Mouse (Mus musculus) gastrocnemius, adult 2 months (tissue): ENCODE data around the gene Sbno2. TPM values are rescaled to one million over a fixed set of nuclear protein-coding genes. Genes with fewer than 3 reads are reported as not detected.
A peak's percentile ranks its signal among the peaks of the same experiment; 100 is the strongest.

ENCODE experiments used
- DNase-seq: peaks from one replicate; pipeline ENCODE4 v3.0.0; 2022
- H3K27ac ChIP-seq: fragments of 200-600 bp; 2 replicates; pipeline ENCODE4 v1.8.1; 2022; ENCODE audit warnings: mild to moderate bottlenecking
- H3K4me3 ChIP-seq: fragments of 200-600 bp; 2 replicates; pipeline ENCODE4 v1.8.1; 2022; ENCODE audit warnings: mild to moderate bottlenecking, moderate library complexity
- CTCF ChIP-seq: fragments of 200-600 bp; IDR thresholded peaks from 2 replicates; pipeline ENCODE4 v1.8.1; 2022; ENCODE audit warnings: antibody characterized with exemption, mild to moderate bottlenecking, moderate library complexity
- intact Hi-C: fragments of 180-260 bp; cut with DNase I; formaldehyde crosslinking; loops from one replicate; pipeline ENCODE4 v1.15.1; 2025
- total RNA-seq, 2 experiments: library from RNA; stranded (reverse); gene quantifications; 2 replicates each; pipeline ENCODE4 v1.2.3; 2021

The Sbno2 gene
- total RNA-seq, 2 experiments from 2014 or later = 6.2 to 7.1 TPM

- no peak for TF ChIP-seq CTCF
- peak overlapping the region; percentile 98; the same call in 1 of the 2 replicates for H3K27ac ChIP-seq
- H3K4me3 ChIP-seq = no peak overlapping the region
- intact Hi-C loops = loop anchor here (2.0 kb wide), 2 partner anchors 21 to 153 kb away; no protein-coding TSS in a partner anchor
- DNase-seq = no peak
Measured at GRCm38 (mm10) chr10:80139975-80140665, 34.7 kb upstream of the Sbno2 start.

GRCm38 (mm10) chr10:80139439-80139775 is 34.0 kb upstream of the Sbno2 start:
- intact Hi-C loops = loop anchor here (2.0 kb wide), 1 partner anchor 21 kb away; no protein-coding TSS in a partner anchor
- no peak for TF ChIP-seq CTCF
- H3K27ac ChIP-seq = peak overlapping the region; percentile 68
- H3K4me3 ChIP-seq = peak overlapping the region; percentile 75
- no peak for DNase-seq

DNA sequence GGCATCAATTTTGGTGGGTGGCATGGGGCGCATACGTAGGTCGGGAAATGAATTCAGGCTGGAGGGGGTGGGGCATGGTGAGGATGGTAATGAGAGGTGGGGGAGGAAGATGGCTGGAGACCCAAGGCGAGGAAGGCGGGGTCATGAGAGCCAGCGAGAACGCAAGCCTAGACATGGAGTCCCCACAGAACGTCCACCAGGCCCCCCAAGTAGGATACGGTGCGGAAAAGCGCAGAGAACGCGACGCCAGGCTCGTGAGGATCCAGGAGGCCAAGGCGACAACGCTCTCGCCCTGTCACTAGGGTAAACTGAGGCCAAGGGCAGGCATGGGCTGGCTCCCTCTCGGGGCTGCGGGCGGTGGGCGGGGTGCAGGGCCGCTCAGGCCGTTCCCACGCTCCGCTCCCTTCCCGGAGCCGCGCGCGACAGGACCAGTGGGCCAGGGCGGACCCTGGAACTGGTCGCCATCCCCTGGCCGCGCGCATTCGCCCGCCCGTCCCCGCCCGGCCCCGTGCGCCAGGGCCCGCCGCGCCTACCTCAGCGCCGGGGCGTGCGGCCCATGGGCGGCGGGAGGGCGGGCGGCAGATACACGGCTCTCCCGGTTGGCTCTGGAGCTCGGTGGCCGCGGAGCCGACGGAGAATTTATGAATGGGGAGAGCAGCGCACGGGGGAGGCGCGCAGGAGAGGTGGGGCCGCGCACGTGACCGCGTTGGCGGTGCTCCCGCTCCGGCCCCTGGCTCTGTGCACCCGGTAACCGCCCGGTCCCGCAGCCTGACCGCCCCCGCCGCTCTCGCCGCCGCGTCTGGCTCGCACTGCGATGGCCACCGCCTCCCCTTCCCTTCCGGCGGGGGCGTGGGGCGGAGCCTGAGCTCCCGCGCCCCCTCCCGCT is 33.4 kb upstream of the Sbno2 start, which contains the start of gene Atp5d:
Gene Atp5d, plus strand, starts transcription at position 80 of the 886 bp plus-strand sequence.
- Histone ChIP-seq H3K27ac (peak within 1 kb of the TSS; percentile 68), H3K4me3 (peak within 1 kb of the TSS; percentile 75)
- intact Hi-C loops = loop anchor here (2.0 kb wide), 1 partner anchor 20 kb away; no protein-coding TSS in a partner anchor
- DNase-seq = peak; percentile 79
- no peak for TF ChIP-seq CTCF

- peak overlapping the region; percentile 75 for H3K4me3 ChIP-seq
- no peak overlapping the region for H3K27ac ChIP-seq
- intact Hi-C loops = loop anchor here (2.0 kb wide), 1 partner anchor 19 kb away; no protein-coding TSS in a partner anchor
- no peak for DNase-seq
- TF ChIP-seq CTCF = no peak
Measured at GRCm38 (mm10) chr10:80137626-80138552, 32.5 kb upstream of the Sbno2 start.

DNA sequence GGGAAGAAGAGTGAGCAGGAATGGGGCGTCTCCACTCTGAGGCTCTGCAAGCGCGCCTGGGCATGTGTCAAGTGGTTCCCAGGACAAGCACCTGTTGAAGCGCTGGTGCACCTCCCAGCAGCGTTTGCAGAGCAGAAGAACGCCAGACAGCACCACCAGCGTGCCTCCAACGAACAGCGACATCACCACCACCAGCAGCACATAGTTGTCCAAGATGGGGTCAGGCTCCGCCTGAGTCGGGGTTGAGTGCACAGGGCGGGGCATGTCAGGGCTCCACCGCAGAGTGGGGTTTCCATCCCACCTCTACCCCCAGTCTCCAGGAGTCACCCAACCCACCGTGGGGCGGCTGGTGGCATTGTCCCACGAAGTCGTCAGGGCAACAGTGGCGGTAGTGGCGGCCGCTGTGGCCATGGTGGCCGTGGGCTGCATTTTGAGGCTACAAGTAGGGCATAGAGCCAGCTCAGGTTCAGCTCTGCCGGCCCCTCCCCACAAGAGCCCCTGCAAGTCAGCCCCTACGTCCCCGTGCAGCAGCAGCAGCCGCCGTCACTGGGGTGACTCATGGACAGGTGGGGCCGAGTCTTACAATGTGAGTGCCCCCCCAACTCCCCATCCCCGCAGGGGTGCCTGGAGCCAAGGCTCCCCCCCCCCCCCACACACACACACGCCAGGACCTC is 31.7 kb upstream of the Sbno2 start:
- Histone ChIP-seq H3K27ac (no peak overlapping the region), H3K4me3 (peak overlapping the region; percentile 26)
- TF ChIP-seq CTCF = no peak
- no peak for DNase-seq
- intact Hi-C loops = no loop called here

DNA sequence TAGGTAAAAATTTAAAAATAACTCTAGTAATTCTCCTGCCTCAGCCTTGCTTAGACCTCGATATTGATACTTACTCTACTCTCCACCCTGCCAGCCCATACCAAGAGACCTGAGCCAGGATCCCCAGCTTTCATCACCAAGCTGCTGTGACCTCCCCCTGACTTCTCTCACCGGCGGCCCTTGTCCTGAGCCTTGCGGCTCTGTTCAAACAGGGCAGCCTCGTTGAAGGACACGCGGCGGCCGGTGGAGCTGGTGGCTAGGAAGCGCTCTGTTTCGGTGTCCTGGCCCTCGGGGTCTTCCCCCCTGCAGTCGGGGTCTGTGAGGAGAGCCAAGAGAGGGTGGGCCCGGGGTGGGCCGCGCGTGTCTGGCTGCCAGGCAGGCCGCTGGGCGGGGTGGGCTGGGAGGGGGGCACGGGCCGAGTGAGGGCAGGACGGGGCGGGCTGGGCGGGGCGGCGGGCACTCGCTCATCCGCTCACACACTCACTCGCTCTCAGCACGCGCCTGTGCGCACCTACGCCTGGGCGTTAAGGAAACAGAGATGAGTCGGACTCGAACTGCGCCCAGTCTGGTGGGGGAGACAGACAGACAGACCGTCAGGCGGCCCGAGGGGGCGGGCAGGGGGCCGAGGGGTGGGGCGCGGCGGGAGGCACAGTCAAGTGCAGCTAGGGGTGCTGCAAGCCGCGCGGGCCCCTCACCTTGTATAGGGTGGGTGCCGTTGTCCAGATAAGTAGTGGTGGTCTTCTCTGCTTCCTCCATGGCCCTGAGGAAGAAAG is 31.0 kb upstream of the Sbno2 start:
- H3K27ac ChIP-seq = no peak overlapping the region
- no peak for TF ChIP-seq CTCF
- no peak for DNase-seq
- H3K4me3 ChIP-seq = no peak overlapping the region
- intact Hi-C loops = no loop called here

- no peak for DNase-seq
- H3K4me3 ChIP-seq = no peak overlapping the region
- intact Hi-C loops = no loop called here
- TF ChIP-seq CTCF = no peak
- H3K27ac ChIP-seq = no peak overlapping the region
Measured at GRCm38 (mm10) chr10:80135641-80136040, 30.3 kb upstream of the Sbno2 start.

DNA sequence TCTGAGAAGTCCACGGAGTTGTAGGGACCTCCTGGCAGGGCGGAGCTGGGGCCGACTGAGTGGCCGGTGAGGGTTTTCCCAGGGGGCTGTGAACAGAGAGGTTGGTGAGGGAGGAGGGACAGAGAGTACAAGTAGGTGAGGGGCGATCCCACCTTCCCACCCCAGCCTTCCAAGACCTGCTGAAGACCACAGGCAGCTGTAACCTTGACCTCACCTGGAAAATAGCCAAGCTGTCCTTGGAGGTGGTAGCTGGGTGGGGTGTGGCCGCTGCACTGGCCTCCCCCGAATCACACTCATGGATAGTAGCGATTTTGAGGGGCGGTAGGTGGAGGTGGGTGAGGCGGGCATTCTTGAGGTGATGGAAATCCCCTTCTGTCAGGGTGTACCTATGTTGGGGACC is 29.8 kb upstream of the Sbno2 start:
- no peak overlapping the region for H3K4me3 ChIP-seq
- no peak for DNase-seq
- no peak for TF ChIP-seq CTCF
- intact Hi-C loops = no loop called here
- no peak overlapping the region for H3K27ac ChIP-seq

- TF ChIP-seq CTCF = no peak
- Histone ChIP-seq H3K4me3 (no peak overlapping the region), H3K27ac (no peak overlapping the region)
- DNase-seq = no peak
- intact Hi-C loops = loop anchor here (5.0 kb wide), 1 partner anchor 102 kb away; no protein-coding TSS in a partner anchor
Measured at GRCm38 (mm10) chr10:80134421-80134820, 29.1 kb upstream of the Sbno2 start.

GRCm38 (mm10) chr10:80133226-80133849 is 28.0 kb upstream of the Sbno2 start:
- H3K27ac ChIP-seq = peak overlapping the region; percentile 69
- peak; percentile 48; the same call in 1 of the 2 replicates for TF ChIP-seq CTCF
- no peak overlapping the region for H3K4me3 ChIP-seq
- peak; percentile 78 for DNase-seq
- intact Hi-C loops = loop anchor here (5.0 kb wide), 1 partner anchor 101 kb away; no protein-coding TSS in a partner anchor
